Mouse (Mus musculus) small intestine, adult 2 months (tissue): ENCODE measurements around the gene Wdfy3.

Experiments
- CTCF ChIP-seq: fragments of 200-500 bp; IDR thresholded peaks from 2 replicates; pipeline ENCODE4 v1.5.1; 2012; ENCODE audit warnings: low read depth, mild to moderate bottlenecking, control low read depth, inconsistent platforms, low read length, moderate library complexity, mixed read lengths; ENCODE audit not compliant: insufficient replicate concordance, insufficient read length; ENCODE audit errors: extremely low read depth
- POLR2A ChIP-seq: fragments of 200-500 bp; IDR thresholded peaks from 2 replicates; pipeline ENCODE4 v1.6.1; 2012; ENCODE audit warnings: low read depth, mild to moderate bottlenecking, control low read depth, inconsistent platforms, low read length, moderate library complexity

DNA sequence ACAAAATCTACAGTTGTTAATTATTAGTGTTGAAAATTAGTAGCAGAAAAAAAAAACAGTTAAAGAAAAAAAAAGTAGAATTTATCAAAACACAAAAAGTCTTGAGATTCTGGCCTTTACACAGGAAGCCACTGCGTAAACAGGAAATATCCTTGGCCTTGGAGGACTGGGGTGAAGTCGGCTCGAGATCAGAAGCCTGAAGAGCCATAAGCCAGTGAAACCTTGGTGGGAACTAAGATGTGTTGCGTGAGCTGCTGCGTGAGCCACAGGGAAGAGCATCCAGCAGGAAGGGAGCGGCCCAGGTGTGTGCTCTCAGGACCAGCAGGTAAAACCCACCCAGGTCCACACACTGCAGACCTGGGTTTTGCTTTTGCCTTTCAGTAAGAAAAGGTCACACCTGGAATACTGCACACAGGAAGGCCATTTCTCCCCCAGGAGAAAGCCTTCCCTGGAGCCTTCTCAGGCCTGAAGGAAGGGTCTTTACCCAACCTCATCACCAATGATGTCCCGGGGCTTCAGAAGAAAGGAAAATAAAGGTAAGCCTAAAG is 79.3 kb downstream of the Wdfy3 start:
- no peak for TF ChIP-seq POLR2A
- no peak for TF ChIP-seq CTCF
